Mouse (Mus musculus): Measurements from ENCODE around the gene Otulinl.

- TF ChIP-seq MAX (IDR thresholded peaks at IDR 0.05) (no peak), CTCF (IDR thresholded peaks at IDR 0.05; ENCODE audit: control insufficient read depth, insufficient read depth, insufficient read length) (no peak), CEBPB (IDR thresholded peaks at IDR 0.05; ENCODE audit: low read depth) (no peak), FOSL1 (IDR thresholded peaks at IDR 0.05; ENCODE audit: insufficient read depth, low read length, poor library complexity, severe bottlenecking) (no peak), MYOD1 (IDR thresholded peaks at IDR 0.05; ENCODE audit: control insufficient read depth, insufficient read length, low read depth) (no peak)
Measured at GRCm38 (mm10) chr15:27633941-27634900, 47.2 kb downstream of the Otulinl start.

All from C2C12 (cell line).